Mouse (Mus musculus): ENCODE data around the gene Fbxo17. TPM values are rescaled to one million over a fixed set of nuclear protein-coding genes. Genes with fewer than 3 reads are reported as not detected.

Gene Fbxo17
- polyA plus RNA-seq, 1 experiment from 2014 or later, result 2.3 TPM

- H3K4me3 ChIP-seq (replicated peaks; ENCODE audit: low read length), result no peak overlapping the region
- no peaks in the 10 kb centered on the region for H3K36me3 ChIP-seq (replicated peaks; ENCODE audit: control insufficient read depth, insufficient read depth)
- no peak overlapping the region for H3K27ac ChIP-seq
- DNase-seq (ENCODE audit: low spot score), result no peak
- no peaks in the 10 kb centered on the region for H3K4me1 ChIP-seq (replicated peaks; ENCODE audit: control insufficient read depth, insufficient read depth, low read length)
- 61% methylated on average over 3 of the region's 3 CpGs for WGBS
- H3K4me2 ChIP-seq (replicated peaks), result no peak overlapping the region
- ATAC-seq (ENCODE audit: low FRiP score), result no peak
- H3K9me3 ChIP-seq (ENCODE audit: control insufficient read depth, low read length), result no peaks in the 10 kb centered on the region
- no peak overlapping the region for H3K9ac ChIP-seq
- H3K27me3 ChIP-seq (ENCODE audit: control insufficient read depth, insufficient read depth, low read length), result no peaks in the 10 kb centered on the region
Measured at GRCm38 (mm10) chr7:28710962-28711361, 5.6 kb upstream of the Fbxo17 start.

- H3K27ac ChIP-seq, result no peak overlapping the region
- H3K36me3 ChIP-seq (replicated peaks; ENCODE audit: control insufficient read depth, insufficient read depth), result no peaks in the 10 kb centered on the region
- no peak overlapping the region for H3K4me3 ChIP-seq (replicated peaks; ENCODE audit: low read length)
- no peak overlapping the region for H3K9ac ChIP-seq
- 0 out of 2 replicates have a peak, but pooled peaks cover 9% of the 10 kb centered on the region for H3K4me1 ChIP-seq (replicated peaks; ENCODE audit: control insufficient read depth, insufficient read depth, low read length)
- DNase-seq (ENCODE audit: low spot score), result no peak
- H3K9me3 ChIP-seq (ENCODE audit: control insufficient read depth, low read length), result no peaks in the 10 kb centered on the region
- no peaks in the 10 kb centered on the region for H3K27me3 ChIP-seq (ENCODE audit: control insufficient read depth, insufficient read depth, low read length)
- H3K4me2 ChIP-seq (replicated peaks), result no peak overlapping the region
- 83% methylated on average over 5 of the region's 5 CpGs for WGBS
- no peak for ATAC-seq (ENCODE audit: low FRiP score)
Measured at GRCm38 (mm10) chr7:28714667-28715066, 1.9 kb upstream of the Fbxo17 start.

- WGBS, result 97% methylated on average over 2 of the region's 2 CpGs
- H3K4me1 ChIP-seq (replicated peaks; ENCODE audit: control insufficient read depth, insufficient read depth, low read length), result 0 out of 2 replicates have a peak, but pooled peaks cover 9% of the 10 kb centered on the region
- H3K4me3 ChIP-seq (replicated peaks; ENCODE audit: low read length), result no peak overlapping the region
- no peak overlapping the region for H3K27ac ChIP-seq
- H3K4me2 ChIP-seq (replicated peaks), result no peak overlapping the region
- no peaks in the 10 kb centered on the region for H3K27me3 ChIP-seq (ENCODE audit: control insufficient read depth, insufficient read depth, low read length)
- no peaks in the 10 kb centered on the region for H3K9me3 ChIP-seq (ENCODE audit: control insufficient read depth, low read length)
- DNase-seq (ENCODE audit: low spot score), result no peak
- H3K36me3 ChIP-seq (replicated peaks; ENCODE audit: control insufficient read depth, insufficient read depth), result no peaks in the 10 kb centered on the region
- no peak overlapping the region for H3K9ac ChIP-seq
- ATAC-seq (ENCODE audit: low FRiP score), result no peak
Measured at GRCm38 (mm10) chr7:28715598-28715997, 1.0 kb upstream of the Fbxo17 start.

- Histone ChIP-seq H3K27me3 (ENCODE audit: control insufficient read depth, insufficient read depth, low read length) (no peaks in the 10 kb centered on the region), H3K27ac (no peak overlapping the region), H3K9ac (no peak overlapping the region), H3K4me2 (replicated peaks) (no peak overlapping the region), H3K4me3 (replicated peaks; ENCODE audit: low read length) (no peak overlapping the region), H3K36me3 (replicated peaks; ENCODE audit: control insufficient read depth, insufficient read depth) (no peaks in the 10 kb centered on the region), H3K4me1 (replicated peaks; ENCODE audit: control insufficient read depth, insufficient read depth, low read length) (0 out of 2 replicates have a peak, but pooled peaks cover 9% of the 10 kb centered on the region), H3K9me3 (ENCODE audit: control insufficient read depth, low read length) (no peaks in the 10 kb centered on the region)
- ATAC-seq (ENCODE audit: low FRiP score) (no peak), DNase-seq (ENCODE audit: low spot score) (no peak)
- 92% methylated on average over 10 of the region's 10 CpGs for WGBS
Measured at GRCm38 (mm10) chr7:28717726-28718125, 1.1 kb downstream of the Fbxo17 start.

- no peak for DNase-seq (ENCODE audit: low spot score)
- Histone ChIP-seq H3K4me2 (replicated peaks) (no peak overlapping the region), H3K36me3 (replicated peaks; ENCODE audit: control insufficient read depth, insufficient read depth) (no peaks in the 10 kb centered on the region), H3K9ac (no peak overlapping the region), H3K4me3 (replicated peaks; ENCODE audit: low read length) (no peak overlapping the region), H3K4me1 (replicated peaks; ENCODE audit: control insufficient read depth, insufficient read depth, low read length) (0 out of 2 replicates have a peak, but pooled peaks cover 9% of the 10 kb centered on the region), H3K9me3 (ENCODE audit: control insufficient read depth, low read length) (no peaks in the 10 kb centered on the region), H3K27ac (no peak overlapping the region), H3K27me3 (ENCODE audit: control insufficient read depth, insufficient read depth, low read length) (no peaks in the 10 kb centered on the region)
- WGBS, result 67% methylated on average over 4 of the region's 4 CpGs
- ATAC-seq (ENCODE audit: low FRiP score), result no peak
Measured at GRCm38 (mm10) chr7:28719159-28719558, 2.6 kb downstream of the Fbxo17 start.

GRCm38 (mm10) chr7:28719650-28720049 is 3.0 kb downstream of the Fbxo17 start:
- 86% methylated on average over 2 of the region's 2 CpGs for WGBS

GRCm38 (mm10) chr7:28720753-28721537 is 4.3 kb downstream of the Fbxo17 start:
- Histone ChIP-seq H3K9ac (no peak overlapping the region), H3K36me3 (replicated peaks; ENCODE audit: control insufficient read depth, insufficient read depth) (no peaks in the 10 kb centered on the region), H3K9me3 (ENCODE audit: control insufficient read depth, low read length) (no peaks in the 10 kb centered on the region), H3K4me1 (replicated peaks; ENCODE audit: control insufficient read depth, insufficient read depth, low read length) (0 out of 2 replicates have a peak, but pooled peaks cover 9% of the 10 kb centered on the region), H3K27me3 (ENCODE audit: control insufficient read depth, insufficient read depth, low read length) (no peaks in the 10 kb centered on the region), H3K27ac (no peak overlapping the region), H3K4me2 (replicated peaks) (no peak overlapping the region), H3K4me3 (replicated peaks; ENCODE audit: low read length) (no peak overlapping the region)
- DNase-seq (ENCODE audit: low spot score), result no peak
- 66% methylated on average over 3 of the region's 3 CpGs for WGBS
- no peak for ATAC-seq (ENCODE audit: low FRiP score)

More at GRCm38 (mm10) chr7:28719650-28720049, 3.0 kb downstream of the Fbxo17 start:
- Histone ChIP-seq H3K4me2 (replicated peaks) (no peak overlapping the region), H3K27me3 (ENCODE audit: control insufficient read depth, insufficient read depth, low read length) (no peaks in the 10 kb centered on the region), H3K36me3 (replicated peaks; ENCODE audit: control insufficient read depth, insufficient read depth) (no peaks in the 10 kb centered on the region), H3K9me3 (ENCODE audit: control insufficient read depth, low read length) (no peaks in the 10 kb centered on the region), H3K27ac (no peak overlapping the region), H3K4me1 (replicated peaks; ENCODE audit: control insufficient read depth, insufficient read depth, low read length) (0 out of 2 replicates have a peak, but pooled peaks cover 9% of the 10 kb centered on the region), H3K9ac (no peak overlapping the region), H3K4me3 (replicated peaks; ENCODE audit: low read length) (no peak overlapping the region)
- ATAC-seq (ENCODE audit: low FRiP score), result no peak
- no peak for DNase-seq (ENCODE audit: low spot score)

GRCm38 (mm10) chr7:28722079-28722478 is 5.5 kb downstream of the Fbxo17 start:
- H3K4me1 ChIP-seq (replicated peaks; ENCODE audit: control insufficient read depth, insufficient read depth, low read length), result no peaks in the 10 kb centered on the region
- H3K9ac ChIP-seq, result no peak overlapping the region
- DNase-seq (ENCODE audit: low spot score), result no peak
- no peak overlapping the region for H3K4me2 ChIP-seq (replicated peaks)
- H3K27me3 ChIP-seq (ENCODE audit: control insufficient read depth, insufficient read depth, low read length), result no peaks in the 10 kb centered on the region
- H3K36me3 ChIP-seq (replicated peaks; ENCODE audit: control insufficient read depth, insufficient read depth), result no peaks in the 10 kb centered on the region
- 95% methylated on average over 7 of the region's 7 CpGs for WGBS
- H3K27ac ChIP-seq, result no peak overlapping the region
- no peak for ATAC-seq (ENCODE audit: low FRiP score)
- no peaks in the 10 kb centered on the region for H3K9me3 ChIP-seq (ENCODE audit: control insufficient read depth, low read length)
- no peak overlapping the region for H3K4me3 ChIP-seq (replicated peaks; ENCODE audit: low read length)

- Histone ChIP-seq H3K9ac (no peak overlapping the region), H3K9me3 (ENCODE audit: control insufficient read depth, low read length) (no peaks in the 10 kb centered on the region), H3K36me3 (replicated peaks; ENCODE audit: control insufficient read depth, insufficient read depth) (no peaks in the 10 kb centered on the region), H3K27me3 (ENCODE audit: control insufficient read depth, insufficient read depth, low read length) (no peaks in the 10 kb centered on the region), H3K27ac (no peak overlapping the region), H3K4me1 (replicated peaks; ENCODE audit: control insufficient read depth, insufficient read depth, low read length) (no peaks in the 10 kb centered on the region), H3K4me3 (replicated peaks; ENCODE audit: low read length) (no peak overlapping the region), H3K4me2 (replicated peaks) (no peak overlapping the region)
- 96% methylated on average over 2 of the region's 2 CpGs for WGBS
- DNase-seq (ENCODE audit: low spot score) (no peak), ATAC-seq (ENCODE audit: low FRiP score) (no peak)
Measured at GRCm38 (mm10) chr7:28724613-28725012, 8.0 kb downstream of the Fbxo17 start.

Measured in hindbrain, embryonic 14.5 days (tissue).